Mouse (Mus musculus) kidney, embryonic 16.5 days (tissue): ENCODE data around the gene BC048507. TPM values are rescaled to one million over a fixed set of nuclear protein-coding genes. Genes with fewer than 3 reads are reported as not detected.

Experiments used
- polyA plus RNA-seq: library from polyadenylated mRNA; unstranded; fragments of >200 nt; fragmentation: Nextera tagmentation; extraction: Ambion mirVana; gene quantifications from 2 replicates; pipeline ENCODE4 v1.2.1, GENCODE M21; 2015

Gene BC048507
- polyA plus RNA-seq, 1 experiment from 2014 or later = not detected

Other genes starting within 250 kb of the BC048507 start
- not detected in 2 replicates for gene Gm49345, start 225.6 kb upstream of the BC048507 start, polyA plus RNA-seq
- gene Zfp729a, start 225.5 kb upstream of the BC048507 start, polyA plus RNA-seq = 3.1 TPM in 2 replicates
- gene Zfp738, start 176.3 kb upstream of the BC048507 start, polyA plus RNA-seq = 11.0 and 13.4 TPM in 2 replicates
- 7.1 and 7.3 TPM in 2 replicates for gene Zfp65, start 134.2 kb upstream of the BC048507 start, polyA plus RNA-seq
- gene Zfp85, start 108.1 kb upstream of the BC048507 start, polyA plus RNA-seq = 6.3 and 6.4 TPM in 2 replicates
- gene Zfp493, start 83.6 kb upstream of the BC048507 start, polyA plus RNA-seq = 2.6 and 2.7 TPM in 2 replicates
- 8.7 and 9.4 TPM in 2 replicates for gene Zfp273, start 49.6 kb upstream of the BC048507 start, polyA plus RNA-seq
- 2.1 and 3.6 TPM in 2 replicates for gene Gm10037, start 32.2 kb upstream of the BC048507 start, polyA plus RNA-seq